Mouse (Mus musculus): ENCODE measurements at regions not wholly inside any gene's neighbourhood (a gene's known extent, or its start where the extent isn't known, plus 50 kb on each side); places are given as distances from the start of the nearest gene placed in this dataset.

DNA sequence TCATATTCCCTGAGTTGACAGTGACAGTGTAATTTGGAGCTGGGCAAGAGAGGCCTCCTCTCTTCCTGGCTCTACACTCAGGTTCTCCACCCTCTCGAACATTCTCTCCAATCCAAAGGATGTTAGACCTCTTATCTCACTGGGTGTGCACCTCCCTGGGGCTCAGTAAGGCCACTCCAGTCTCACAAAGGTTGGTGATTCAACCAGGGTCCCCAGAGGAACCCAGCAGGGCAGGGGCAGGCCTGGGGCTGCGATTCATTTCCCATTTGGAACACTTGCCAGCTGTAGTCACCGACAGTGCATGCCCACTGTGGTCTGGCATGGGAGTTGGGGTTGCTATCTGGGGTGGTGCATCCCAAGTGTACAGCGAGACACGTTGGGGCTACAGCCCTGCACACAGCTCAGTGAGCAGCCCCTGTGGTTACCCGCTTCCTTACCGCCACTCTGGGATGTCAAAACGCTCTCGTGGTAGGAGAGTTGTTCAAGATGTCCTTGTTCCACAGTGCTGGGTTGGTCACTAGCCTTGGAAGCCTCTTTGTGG is 94.7 kb upstream of the 1600014C23Rik start:
- TF ChIP-seq CTCF (IDR thresholded peaks at IDR 0.05; ENCODE audit: low read depth, low read length), result no peak
- no peak for TF ChIP-seq POLR2A (IDR thresholded peaks at IDR 0.05; ENCODE audit: borderline replicate concordance, low read depth, low read length)
